Mouse (Mus musculus): ENCODE results near the gene Ppm1h. TPM values are rescaled to one million over a fixed set of nuclear protein-coding genes. Genes with fewer than 3 reads are reported as not detected.
"Not testable (repeated sequence)": the region's sequence is repeated elsewhere in the genome, so short reads cannot be mapped to it uniquely, and the experiment has no call there.

Ppm1h gene
- polyA plus RNA-seq, 1 experiment from 2014 or later: 12.6 TPM

- Histone ChIP-seq H3K36me3 (no peaks in the 10 kb centered on the region; the same call in 1 of the 2 replicates), H3K9me3 (no peaks in the 10 kb centered on the region), H3K4me1 (replicated peaks) (peaks cover 7% of the 10 kb centered on the region), H3K4me2 (replicated peaks) (no peak overlapping the region), H3K27ac (no peak overlapping the region), H3K4me3 (replicated peaks) (no peak overlapping the region), H3K27me3 (no peaks in the 10 kb centered on the region), H3K9ac (replicated peaks) (no peak overlapping the region)
- no peak for ATAC-seq
- WGBS: 96% methylated on average over 9 of the region's 9 CpGs
Measured at GRCm38 (mm10) chr10:122918325-122918694, 239.7 kb downstream of the Ppm1h start.

GRCm38 (mm10) chr10:122918754-122919153, 240.2 kb downstream of the Ppm1h start:
- no peaks in the 10 kb centered on the region for H3K27me3 ChIP-seq
- WGBS: 94% methylated on average over 5 of the region's 5 CpGs
- H3K9me3 ChIP-seq: no peaks in the 10 kb centered on the region
- no peak overlapping the region for H3K27ac ChIP-seq
- no peak overlapping the region for H3K9ac ChIP-seq (replicated peaks)
- H3K4me1 ChIP-seq (replicated peaks): 0 out of 2 replicates have a peak, but pooled peaks cover 4% of the 10 kb centered on the region
- H3K36me3 ChIP-seq: no peaks in the 10 kb centered on the region; the same call in 1 of the 2 replicates
- no peak overlapping the region for H3K4me3 ChIP-seq (replicated peaks)
- no peak for ATAC-seq
- H3K4me2 ChIP-seq (replicated peaks): no peak overlapping the region

GRCm38 (mm10) chr10:122919416-122919815, 240.9 kb downstream of the Ppm1h start:
- Histone ChIP-seq H3K9ac (replicated peaks) (no peak overlapping the region), H3K27me3 (no peaks in the 10 kb centered on the region), H3K27ac (no peak overlapping the region), H3K4me3 (replicated peaks) (no peak overlapping the region), H3K4me2 (replicated peaks) (no peak overlapping the region), H3K9me3 (no peaks in the 10 kb centered on the region), H3K36me3 (no peaks in the 10 kb centered on the region; the same call in 1 of the 2 replicates), H3K4me1 (replicated peaks) (0 out of 2 replicates have a peak, but pooled peaks cover 4% of the 10 kb centered on the region)
- no peak for ATAC-seq
- WGBS: 88% methylated on average over 2 of the region's 2 CpGs

GRCm38 (mm10) chr10:122920218-122920795, 241.7 kb downstream of the Ppm1h start:
- Histone ChIP-seq H3K9me3 (no peaks in the 10 kb centered on the region), H3K9ac (replicated peaks) (no peak overlapping the region), H3K4me3 (replicated peaks) (no peak overlapping the region), H3K4me1 (replicated peaks) (0 out of 2 replicates have a peak, but pooled peaks cover 4% of the 10 kb centered on the region), H3K36me3 (no peaks in the 10 kb centered on the region; the same call in 1 of the 2 replicates), H3K4me2 (replicated peaks) (no peak overlapping the region), H3K27me3 (no peaks in the 10 kb centered on the region), H3K27ac (no peak overlapping the region)
- 95% methylated on average over 11 of the region's 11 CpGs for WGBS
- ATAC-seq: no peak

GRCm38 (mm10) chr10:122922226-122922625, 243.7 kb downstream of the Ppm1h start:
- no peaks in the 10 kb centered on the region for H3K9me3 ChIP-seq
- ATAC-seq: peak; percentile 73
- WGBS: 31% methylated on average over 7 of the region's 7 CpGs

GRCm38 (mm10) chr10:122924571-122924970, 246.0 kb downstream of the Ppm1h start:
- ATAC-seq; H3K4me3 ChIP-seq (replicated peaks); H3K9me3 ChIP-seq; H3K9ac ChIP-seq (replicated peaks); H3K4me2 ChIP-seq (replicated peaks); H3K27me3 ChIP-seq; H3K27ac ChIP-seq; H3K36me3 ChIP-seq: not testable (repeated sequence)
- 88% methylated on average over 5 of the region's 5 CpGs for WGBS
- peaks cover 10% of the 10 kb centered on the region for H3K4me1 ChIP-seq (replicated peaks)

More at GRCm38 (mm10) chr10:122922226-122922625, 243.7 kb downstream of the Ppm1h start:
- Histone ChIP-seq H3K4me1 (replicated peaks) (0 out of 2 replicates have a peak, but pooled peaks cover 4% of the 10 kb centered on the region), H3K4me2 (replicated peaks) (no peak overlapping the region), H3K4me3 (replicated peaks) (no peak overlapping the region), H3K27ac (no peak overlapping the region), H3K9ac (replicated peaks) (no peak overlapping the region), H3K27me3 (no peaks in the 10 kb centered on the region), H3K36me3 (no peaks in the 10 kb centered on the region; the same call in 1 of the 2 replicates)

- H3K4me2 ChIP-seq (replicated peaks): no peak overlapping the region
- H3K27me3 ChIP-seq: no peaks in the 10 kb centered on the region
- H3K4me1 ChIP-seq (replicated peaks): peaks cover 27% of the 10 kb centered on the region
- H3K4me3 ChIP-seq (replicated peaks): no peak overlapping the region
- ATAC-seq: no peak
- no peaks in the 10 kb centered on the region for H3K9me3 ChIP-seq
- no peak overlapping the region for H3K9ac ChIP-seq (replicated peaks)
- no peak overlapping the region for H3K27ac ChIP-seq
- 79% methylated on average over 4 of the region's 4 CpGs for WGBS
- no peaks in the 10 kb centered on the region; the same call in 1 of the 2 replicates for H3K36me3 ChIP-seq
Measured at GRCm38 (mm10) chr10:122926275-122926674, 247.7 kb downstream of the Ppm1h start.

GRCm38 (mm10) chr10:122930520-122930919, 252.0 kb downstream of the Ppm1h start:
- no peak for ATAC-seq
- H3K9ac ChIP-seq (replicated peaks): no peak overlapping the region
- H3K4me3 ChIP-seq (replicated peaks): no peak overlapping the region
- no peak overlapping the region for H3K4me2 ChIP-seq (replicated peaks)
- peaks cover 42% of the 10 kb centered on the region for H3K4me1 ChIP-seq (replicated peaks)
- H3K27me3 ChIP-seq: no peaks in the 10 kb centered on the region
- no peaks in the 10 kb centered on the region for H3K9me3 ChIP-seq
- H3K27ac ChIP-seq: peak overlapping the region; percentile 92
- 86% methylated on average over 4 of the region's 4 CpGs for WGBS
- H3K36me3 ChIP-seq: no peaks in the 10 kb centered on the region

GRCm38 (mm10) chr10:122931193-122931832, 252.8 kb downstream of the Ppm1h start:
- H3K27me3 ChIP-seq: no peaks in the 10 kb centered on the region
- peak; percentile 81 for ATAC-seq
- H3K4me2 ChIP-seq (replicated peaks): 0 out of 2 replicates have a peak overlapping the region, but pooled peaks have one; percentile 8
- H3K27ac ChIP-seq: peak overlapping the region; percentile 92
- no peak overlapping the region for H3K9ac ChIP-seq (replicated peaks)
- no peak overlapping the region for H3K4me3 ChIP-seq (replicated peaks)
- no peaks in the 10 kb centered on the region for H3K36me3 ChIP-seq
- WGBS: 2% methylated on average over 13 of the region's 13 CpGs
- H3K9me3 ChIP-seq: no peaks in the 10 kb centered on the region
- peaks cover 42% of the 10 kb centered on the region for H3K4me1 ChIP-seq (replicated peaks)

- Histone ChIP-seq H3K27me3 (no peaks in the 10 kb centered on the region), H3K27ac (peak overlapping the region; percentile 92), H3K4me2 (replicated peaks) (0 out of 2 replicates have a peak overlapping the region, but pooled peaks have one; percentile 8), H3K9ac (replicated peaks) (no peak overlapping the region), H3K4me3 (replicated peaks) (no peak overlapping the region), H3K36me3 (no peaks in the 10 kb centered on the region), H3K9me3 (no peaks in the 10 kb centered on the region), H3K4me1 (replicated peaks) (peaks cover 42% of the 10 kb centered on the region)
- peak; percentile 87 for ATAC-seq
- 11% methylated on average over 10 of the region's 10 CpGs for WGBS
Measured at GRCm38 (mm10) chr10:122931851-122932550, 253.4 kb downstream of the Ppm1h start.

- Histone ChIP-seq H3K4me1 (replicated peaks) (peaks cover 42% of the 10 kb centered on the region), H3K4me2 (replicated peaks) (no peak overlapping the region), H3K27ac (peak overlapping the region; percentile 92; the same call in 1 of the 2 replicates), H3K9ac (replicated peaks) (no peak overlapping the region), H3K36me3 (no peaks in the 10 kb centered on the region), H3K4me3 (replicated peaks) (no peak overlapping the region), H3K9me3 (no peaks in the 10 kb centered on the region), H3K27me3 (no peaks in the 10 kb centered on the region)
- ATAC-seq: no peak
- 92% methylated on average over 15 of the region's 15 CpGs for WGBS
Measured at GRCm38 (mm10) chr10:122933053-122933838, 254.7 kb downstream of the Ppm1h start.

All from midbrain, embryonic 13.5 days (tissue).